ENCODE assay signal across 9 mouse cellular contexts in the genomic region with DNA sequence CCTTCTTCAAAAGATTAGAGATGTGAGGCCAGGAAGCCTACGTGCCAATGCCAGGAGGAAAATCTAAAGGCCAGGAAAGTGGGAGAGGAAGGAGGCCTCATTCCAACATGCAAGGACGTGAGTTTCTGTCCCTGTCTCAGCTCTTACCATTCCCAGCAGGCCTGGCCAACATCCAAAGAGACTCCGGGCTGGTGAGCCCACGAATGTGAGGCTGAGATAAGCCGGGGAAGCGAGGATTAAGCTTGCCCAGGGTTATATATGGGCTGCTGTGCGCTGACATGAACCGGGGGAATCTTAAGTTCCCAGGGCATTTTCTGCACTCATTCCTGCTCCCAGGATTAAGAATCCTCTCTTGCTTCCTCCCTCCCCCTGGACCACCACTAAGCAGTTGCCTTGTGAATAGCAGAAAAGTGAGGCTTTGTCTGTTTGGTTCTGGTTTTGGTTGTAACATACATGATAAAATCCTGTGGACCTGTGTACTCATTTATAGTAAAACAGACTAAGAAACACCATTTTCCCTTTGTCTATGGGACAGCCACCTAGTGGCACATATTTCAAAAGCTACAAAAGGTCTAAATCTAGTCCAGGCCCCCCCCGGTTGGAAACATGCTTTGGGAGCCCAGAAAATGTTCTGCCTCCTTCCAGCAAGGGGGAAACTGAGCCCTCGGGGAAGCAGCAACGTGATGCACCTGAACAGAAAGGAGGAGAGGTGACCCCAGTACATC.
DNase-seq lines count a peak whose midpoint lies in the region; ATAC-seq lines count a peak whose summit lies in the region.
"Had no signal": no experiment of that assay in that cellular context is flagged by ENCODE, and none has a peak within 500 bp of the region (broad histone marks: within the 10 kb centered on the region; RNA-seq: fewer than 3 reads in every experiment).

No protein-coding gene starts in this region.

- ATAC-seq in kidney, embryonic 16.5 days (ENCODE audit: low FRiP score, low TSS enrichment) = no peak
- peak; percentile 64; the same call in 1 of the 2 replicates for ATAC-seq in common myeloid progenitor, adult 5-6 weeks (replicated peaks; ENCODE audit: low read depth, poor library complexity, severe bottlenecking)
- no peak for ATAC-seq in intestine, embryonic 16.5 days

- peaks cover 17% of the 10 kb centered on the region for H3K4me1 ChIP-seq in kidney, embryonic 16.5 days (ENCODE audit: insufficient read depth, low read length)
- H3K4me1 ChIP-seq in intestine, embryonic 16.5 days (ENCODE audit: control insufficient read depth, insufficient read depth, low read length) = peaks cover 12% of the 10 kb centered on the region; the same call in 1 of the 2 replicates

- no peaks in the 10 kb centered on the region for H3K27me3 ChIP-seq in kidney, embryonic 16.5 days (ENCODE audit: insufficient read depth, low read length)
- no peaks in the 10 kb centered on the region for H3K27me3 ChIP-seq in intestine, embryonic 16.5 days (replicated peaks; ENCODE audit: control insufficient read depth, insufficient read depth, low read length)
- H3K27me3 ChIP-seq: neural tube, embryonic 12.5 days had no signal

- peak; percentile 50 for DNase-seq in kidney, postnatal 10 days
- peak; percentile 75 for DNase-seq in adrenal gland, postnatal 14 days
- peak; percentile 39 for DNase-seq in right cerebral cortex, postnatal 4 days
- no peak for DNase-seq in B cell, adult 2 months
- DNase-seq in T-cell, adult 2 months (ENCODE audit: low spot score) = no peak

- H3K4me2 ChIP-seq in kidney, embryonic 16.5 days (replicated peaks; ENCODE audit: low read depth, low read length) = no peak overlapping the region
- no peak overlapping the region for H3K4me2 ChIP-seq in intestine, embryonic 16.5 days (ENCODE audit: low read depth, low read length)
- H3K4me2 ChIP-seq: neural tube, embryonic 12.5 days had no signal

- H3K9ac ChIP-seq in kidney, embryonic 16.5 days (replicated peaks; ENCODE audit: low read length) = no peak overlapping the region
- H3K9ac ChIP-seq in intestine, embryonic 16.5 days (ENCODE audit: low read depth, low read length) = no peak overlapping the region
- H3K9ac ChIP-seq: neural tube, embryonic 12.5 days had no signal

- peaks cover 3% of the 10 kb centered on the region; the same call in 1 of the 2 replicates for H3K36me3 ChIP-seq in kidney, embryonic 16.5 days (ENCODE audit: insufficient read depth, low read length)
- no peaks in the 10 kb centered on the region for H3K36me3 ChIP-seq in intestine, embryonic 16.5 days (ENCODE audit: control insufficient read depth, insufficient read depth, low read length)
- H3K36me3 ChIP-seq: neural tube, embryonic 12.5 days had no signal

- H3K27ac ChIP-seq in kidney, embryonic 16.5 days (ENCODE audit: low read length) = no peak overlapping the region
- H3K27ac ChIP-seq in intestine, embryonic 16.5 days (ENCODE audit: low read length) = peak overlapping the region; percentile 19; the same call in 1 of the 2 replicates
- H3K27ac ChIP-seq: neural tube, embryonic 12.5 days had no signal

- H3K4me3 ChIP-seq in kidney, embryonic 16.5 days (ENCODE audit: low read length) = no peak overlapping the region
- H3K4me3 ChIP-seq in intestine, embryonic 16.5 days (ENCODE audit: low read length) = no peak overlapping the region
- H3K4me3 ChIP-seq: neural tube, embryonic 12.5 days had no signal

- WGBS in kidney, embryonic 16.5 days = 66% methylated on average over 11 of the region's 11 CpGs
- 58% methylated on average over 11 of the region's 11 CpGs for WGBS in intestine, embryonic 16.5 days

- H3K9me3 ChIP-seq in kidney, embryonic 16.5 days (ENCODE audit: low read length) = peaks cover 4% of the 10 kb centered on the region
- H3K9me3 ChIP-seq in intestine, embryonic 16.5 days (ENCODE audit: control insufficient read depth, low read length) = no peaks in the 10 kb centered on the region
- H3K9me3 ChIP-seq: neural tube, embryonic 12.5 days had no signal

Comparison
In these comparisons a context has a peak if more than half of its experiments do, and no peak if none do; other contexts are left out.
1. DNase-seq: peak in kidney, postnatal 10 days (single experiment), adrenal gland, postnatal 14 days (single experiment) and right cerebral cortex, postnatal 4 days (single experiment); none in B cell, adult 2 months (0 of 2) and T-cell, adult 2 months (single experiment).